Mouse (Mus musculus): ENCODE measurements around the gene Cdhr3.
A peak's percentile ranks its signal among the peaks of the same experiment; 100 is the strongest.

GRCm38 (mm10) chr12:33110894-33111471 is 18.3 kb upstream of the Cdhr3 start:
- peak; percentile 31; the same call in 1 of the 2 replicates for TF ChIP-seq POLR2A (IDR thresholded peaks at IDR 0.05; ENCODE audit: insufficient read depth, low read depth, low read length)
- no peak for TF ChIP-seq CTCF (IDR thresholded peaks at IDR 0.05)
- no peak for TF ChIP-seq EP300 (IDR thresholded peaks at IDR 0.05; ENCODE audit: insufficient read depth, low read depth, low read length)
